Mouse (Mus musculus) v-Abl transformed pro-B cells (cell line): ENCODE data around the gene Stra8.

Experiments
- in situ Hi-C, 2 experiments: fragments of 400-800 bp; cut with MboI; formaldehyde crosslinking; loops; one replicate each; pipeline ENCODE4 v1.15.1; 2025; ENCODE audit not compliant: unreplicated experiment in 2 of 2

Gene Stra8

GRCm38 (mm10) chr6:34936743-34937142 lies 16.8 kb downstream of the Stra8 start:
- in situ Hi-C loops = loop anchor here (5.0 to 25.0 kb wide), 3 partner anchors 58 to 424 kb away; no protein-coding TSS in a partner anchor

DNA sequence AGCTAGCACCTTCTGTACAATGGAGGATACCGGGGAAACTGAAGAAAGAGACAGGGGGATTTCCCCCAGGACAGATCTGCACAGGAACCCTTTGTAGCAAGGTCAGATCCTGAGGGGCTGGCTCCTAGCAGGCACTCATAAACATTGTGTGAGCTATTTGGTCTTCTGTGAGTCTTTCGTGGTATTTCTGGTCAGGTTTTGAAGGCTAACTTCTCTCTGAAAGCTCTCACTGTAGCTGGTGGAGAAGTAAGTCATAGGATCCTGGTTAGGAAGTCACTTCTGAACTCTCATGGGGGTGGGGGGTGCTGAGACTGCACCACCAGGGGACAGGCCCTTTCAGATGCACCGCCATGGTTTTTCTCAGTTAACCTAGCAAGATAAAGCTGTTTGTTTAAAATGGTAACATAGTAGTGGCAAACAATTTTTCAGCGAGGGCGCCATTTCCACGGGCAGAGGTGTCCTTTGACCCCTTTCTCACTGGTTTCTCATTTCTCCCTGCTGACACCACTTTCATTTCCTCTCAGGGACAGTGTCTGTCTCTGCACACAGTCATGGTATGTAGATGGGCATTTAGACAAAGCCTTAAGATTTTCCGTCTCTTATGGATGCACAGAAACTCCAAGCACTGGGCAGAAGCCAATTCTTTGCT lies 18.4 kb downstream of the Stra8 start:
- in situ Hi-C loops = loop anchor here (5.0 to 25.0 kb wide), 3 partner anchors 56 to 426 kb away; no protein-coding TSS in a partner anchor

DNA sequence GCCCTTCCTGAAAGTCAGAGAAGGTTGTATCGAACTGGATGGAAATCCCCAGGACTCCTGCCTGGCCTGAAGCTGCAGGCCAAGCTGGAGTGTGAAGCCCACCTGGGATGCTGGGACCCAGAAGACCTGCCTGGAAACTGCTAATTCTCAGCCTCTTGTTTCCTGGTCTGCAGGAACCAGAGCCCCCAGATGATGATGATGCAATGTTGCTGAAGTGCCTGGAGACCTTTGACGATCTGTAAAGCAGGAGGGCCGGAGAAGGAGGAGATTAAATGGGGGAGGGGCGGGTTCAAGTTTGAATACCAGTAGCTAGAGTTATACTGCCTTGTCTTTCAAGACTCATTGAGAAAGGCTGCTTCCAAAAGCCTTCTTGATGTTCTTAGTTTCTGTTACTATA lies 19.0 kb downstream of the Stra8 start:
- in situ Hi-C loops = loop anchor here (5.0 to 25.0 kb wide), 3 partner anchors 56 to 427 kb away; no protein-coding TSS in a partner anchor

DNA sequence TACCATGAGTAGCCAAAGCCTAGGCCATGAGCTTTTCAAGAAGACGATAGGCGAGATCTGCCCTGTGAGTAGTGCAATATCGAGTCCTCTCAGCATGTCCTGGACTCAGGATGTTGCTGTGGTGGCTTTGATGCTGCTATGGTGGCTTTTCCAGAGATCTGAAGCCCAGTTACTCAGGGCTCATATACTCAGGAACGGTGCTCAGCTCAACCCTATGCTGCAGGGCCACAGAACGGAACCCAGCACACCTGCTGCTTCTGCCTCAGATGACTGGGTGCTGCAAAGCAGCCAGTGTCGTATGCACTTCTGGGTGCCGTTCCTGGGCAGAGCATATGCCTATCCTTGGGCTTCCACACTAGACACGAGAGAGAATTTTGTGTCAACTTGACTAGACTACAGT lies 19.5 kb downstream of the Stra8 start:
- in situ Hi-C loops = loop anchor here (5.0 to 25.0 kb wide), 3 partner anchors 55 to 427 kb away; no protein-coding TSS in a partner anchor

- in situ Hi-C loops = loop anchor here in 1 of 2 experiments (25.0 kb wide), 1 partner anchor 429 kb away; no protein-coding TSS in a partner anchor
These were observed 21.5 kb downstream of the Stra8 start for GRCm38 (mm10) chr6:34941496-34941895.

GRCm38 (mm10) chr6:34942446-34942845 lies 22.5 kb downstream of the Stra8 start:
- in situ Hi-C loops = loop anchor here in 1 of 2 experiments (25.0 kb wide), 1 partner anchor 430 kb away; no protein-coding TSS in a partner anchor

DNA sequence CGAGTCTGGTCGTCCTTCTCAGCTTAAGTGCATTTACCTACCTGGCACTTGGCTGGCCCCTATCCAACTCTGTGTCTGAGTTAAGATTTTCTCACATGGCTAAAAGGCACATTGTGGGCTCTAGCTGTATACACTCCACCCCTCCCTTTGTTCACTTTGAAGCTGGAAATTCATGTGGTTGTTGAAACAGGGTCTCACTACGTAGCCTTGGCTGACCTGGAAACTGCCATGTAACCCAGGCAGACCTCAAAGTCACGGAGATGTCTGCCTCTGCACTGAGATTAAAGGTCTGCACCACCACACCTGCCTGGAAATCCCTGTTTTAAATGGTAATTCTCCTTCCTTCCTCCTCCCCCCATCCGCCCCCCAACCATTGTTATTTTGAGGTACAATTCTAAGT lies 23.5 kb downstream of the Stra8 start:
- in situ Hi-C loops = loop anchor here in 1 of 2 experiments (25.0 kb wide), 1 partner anchor 431 kb away; no protein-coding TSS in a partner anchor

- in situ Hi-C loops = loop anchor here in 1 of 2 experiments (25.0 kb wide), 1 partner anchor 434 kb away; no protein-coding TSS in a partner anchor
These were observed 26.6 kb downstream of the Stra8 start for GRCm38 (mm10) chr6:34946486-34947079.

DNA sequence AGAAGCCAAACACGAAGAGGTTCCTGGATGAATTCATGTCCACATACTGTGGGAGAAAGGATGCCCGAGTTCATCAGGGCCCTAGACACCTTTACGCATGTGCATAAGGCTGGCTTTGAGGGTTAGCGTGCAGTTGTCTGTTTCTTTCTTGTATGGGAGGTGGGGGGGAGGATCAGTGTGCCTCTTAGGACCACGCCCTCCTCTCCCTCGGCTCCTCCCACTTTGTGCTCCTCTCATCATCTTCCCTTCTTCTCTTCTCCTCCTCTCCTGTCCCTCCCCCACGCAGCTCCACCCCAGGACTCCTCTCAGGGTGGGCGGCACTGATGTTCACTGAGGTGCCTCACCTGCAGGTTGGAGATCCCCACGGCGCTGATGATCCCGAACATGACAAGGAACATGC lies 28.5 kb downstream of the Stra8 start:
- in situ Hi-C loops = loop anchor here in 1 of 2 experiments (25.0 kb wide), 1 partner anchor 436 kb away; no protein-coding TSS in a partner anchor

DNA sequence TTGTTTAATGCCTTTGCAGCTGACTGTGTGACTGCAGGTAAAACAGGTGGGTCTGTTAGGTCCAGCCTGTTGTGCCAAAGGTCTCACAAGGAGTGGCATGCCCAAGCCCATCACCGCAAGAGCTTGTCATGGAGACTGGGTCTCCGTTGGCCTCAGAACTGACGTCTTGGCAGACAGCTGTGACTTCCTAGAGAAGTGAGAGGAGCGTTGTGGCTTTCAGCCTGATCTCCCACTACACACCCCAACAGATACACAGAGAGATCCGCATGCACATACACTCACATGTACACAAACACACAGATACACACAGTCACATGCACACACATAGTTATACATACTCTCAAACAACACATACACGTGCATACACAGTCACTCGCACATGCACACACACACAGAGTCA lies 31.6 kb downstream of the Stra8 start:
- in situ Hi-C loops = loop anchor here in 1 of 2 experiments (5.0 kb wide), 1 partner anchor 291 kb away; no protein-coding TSS in a partner anchor

DNA sequence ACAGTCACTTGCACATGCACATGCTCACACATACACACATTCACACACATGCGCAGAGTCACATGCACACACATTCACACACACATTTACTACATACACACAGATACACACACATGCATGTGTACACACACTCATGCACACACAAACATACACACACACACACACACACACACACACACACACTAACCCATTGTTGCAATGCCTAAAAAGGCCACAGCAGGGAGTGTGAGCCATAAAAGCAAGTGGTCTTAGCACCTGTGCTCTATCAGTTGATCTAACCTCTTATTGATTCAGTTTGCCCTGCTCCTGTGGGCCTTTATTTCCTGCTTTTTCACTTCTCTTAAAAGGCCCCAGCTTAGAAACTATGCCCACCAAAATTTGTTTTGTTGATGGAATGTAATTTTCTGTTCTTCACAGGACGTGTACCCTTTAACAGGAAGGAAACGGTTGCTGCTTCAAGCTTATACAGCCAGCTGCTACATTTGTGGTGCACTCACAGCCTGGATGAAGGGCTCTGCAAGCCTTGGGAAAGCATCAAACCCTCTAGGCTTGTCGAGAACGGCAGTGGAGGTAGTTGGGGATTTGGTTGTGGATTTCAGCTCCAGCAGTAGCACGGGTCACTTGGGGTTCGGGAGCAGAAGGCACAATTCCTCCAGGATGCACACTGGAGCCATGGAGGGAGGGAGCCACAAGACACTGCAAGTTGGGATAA lies 32.1 kb downstream of the Stra8 start:
- in situ Hi-C loops = loop anchor here in 1 of 2 experiments (5.0 kb wide), 1 partner anchor 290 kb away; no protein-coding TSS in a partner anchor

DNA sequence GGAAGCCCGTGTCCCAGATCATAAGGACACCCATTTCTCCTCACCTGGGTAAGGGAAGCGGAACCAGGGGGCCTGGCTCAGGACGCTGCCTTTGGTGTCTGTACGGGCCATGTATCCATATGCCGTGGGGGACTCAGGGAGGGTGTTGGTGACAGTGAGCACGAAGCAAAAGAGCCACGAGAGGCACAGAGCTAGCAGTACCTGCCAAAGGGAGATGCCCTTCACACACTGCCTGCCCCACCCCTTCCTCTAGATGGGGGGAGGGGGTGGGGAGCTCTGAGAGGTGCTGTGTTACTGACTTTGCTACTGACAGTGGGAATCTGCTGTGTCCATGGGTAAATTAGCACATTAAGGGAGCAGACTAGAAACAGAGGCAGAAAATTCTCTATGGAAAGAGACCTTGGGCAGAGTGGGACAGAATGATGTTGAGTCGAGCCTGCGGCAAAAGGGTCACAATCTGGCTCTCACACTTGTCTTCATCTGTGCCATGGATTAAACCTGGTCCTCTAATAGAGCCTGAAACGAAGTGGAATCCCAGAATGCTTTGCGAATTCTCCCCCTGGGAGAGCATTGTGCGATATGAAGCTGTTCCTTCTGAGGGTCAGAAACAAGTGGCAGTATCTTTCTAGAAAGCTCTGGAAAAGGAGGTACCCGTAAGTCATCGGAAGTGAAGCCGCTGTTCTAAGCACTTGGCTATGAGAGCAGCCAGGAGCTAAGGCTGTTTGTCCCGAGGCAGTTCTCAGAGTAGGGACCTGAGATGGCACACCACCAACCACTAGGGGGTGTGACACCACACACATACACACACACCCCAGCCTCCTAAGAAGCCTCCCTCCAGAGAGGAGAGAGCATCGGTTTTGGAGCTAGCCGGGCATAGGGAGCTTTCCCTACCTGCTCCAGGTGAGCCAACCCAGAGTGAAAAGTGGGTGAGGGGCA lies 35.2 kb downstream of the Stra8 start:
- in situ Hi-C loops = loop anchor here (5.0 kb wide), 2 partner anchors 37 to 287 kb away; no protein-coding TSS in a partner anchor

DNA sequence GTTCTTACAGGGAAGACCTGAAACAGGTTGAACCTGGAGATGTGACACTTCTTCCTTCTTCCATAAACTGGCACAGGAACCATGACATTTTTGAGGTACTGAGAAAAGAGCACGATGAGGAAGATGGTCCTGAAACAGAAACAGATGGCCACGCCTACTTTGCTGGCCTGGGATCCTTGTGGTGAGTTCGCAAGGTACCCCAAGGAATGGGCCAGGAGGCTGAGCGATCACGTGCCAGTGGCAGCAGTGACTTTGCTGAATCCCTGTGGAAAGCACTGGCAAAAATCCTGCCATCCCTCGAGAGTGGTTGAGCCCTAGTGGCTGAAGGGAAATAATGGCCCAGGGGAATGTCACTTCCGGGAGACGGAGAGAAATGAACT lies 35.9 kb downstream of the Stra8 start:
- in situ Hi-C loops = loop anchor here in 1 of 2 experiments (5.0 kb wide), 1 partner anchor 36 kb away; no protein-coding TSS in a partner anchor

DNA sequence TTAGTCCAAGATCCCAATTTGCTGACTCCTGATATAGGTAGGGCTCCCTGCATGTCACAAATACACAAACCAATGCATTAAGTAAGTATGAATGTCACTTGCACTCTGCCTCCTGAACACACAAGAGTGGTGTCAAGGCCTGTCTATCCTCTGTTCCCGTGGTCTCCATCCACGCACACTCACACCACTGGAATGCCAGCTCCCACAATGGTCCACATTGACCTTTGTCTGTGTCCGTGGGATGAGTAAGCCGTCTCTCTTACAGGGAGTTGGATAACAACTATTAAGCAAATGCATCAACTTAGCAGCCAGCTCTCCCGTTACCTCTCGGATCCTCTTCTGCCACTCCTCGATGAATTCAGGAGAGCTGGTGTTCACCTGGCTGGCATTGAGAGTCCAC lies 39.2 kb downstream of the Stra8 start:
- in situ Hi-C loops = loop anchor here in 1 of 2 experiments (5.0 kb wide), 1 partner anchor 33 kb away; no protein-coding TSS in a partner anchor

DNA sequence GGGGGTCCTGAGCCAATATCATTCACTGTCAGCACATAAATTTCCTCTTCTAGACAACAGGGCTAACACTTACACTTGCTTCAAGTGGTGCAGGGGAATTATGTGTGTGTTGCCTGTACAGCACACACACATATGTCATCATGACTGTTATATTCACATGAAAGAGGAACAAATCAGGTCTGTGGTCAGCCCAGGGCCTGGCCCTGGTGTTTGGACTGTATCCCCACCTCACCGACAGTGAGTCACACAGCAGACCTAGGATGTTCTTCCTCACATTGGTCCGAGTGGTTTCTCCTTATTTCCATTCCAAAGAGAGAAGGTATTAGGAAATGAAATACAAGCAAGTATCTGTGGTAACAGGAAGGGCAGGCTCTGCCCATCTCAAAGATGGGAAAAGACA lies 44.6 kb downstream of the Stra8 start:
- in situ Hi-C loops = no loop called here

GRCm38 (mm10) chr6:34965819-34966539 lies 46.0 kb downstream of the Stra8 start:
- in situ Hi-C loops = no loop called here

GRCm38 (mm10) chr6:34971181-34971580 lies 51.2 kb downstream of the Stra8 start:
- in situ Hi-C loops = no loop called here

DNA sequence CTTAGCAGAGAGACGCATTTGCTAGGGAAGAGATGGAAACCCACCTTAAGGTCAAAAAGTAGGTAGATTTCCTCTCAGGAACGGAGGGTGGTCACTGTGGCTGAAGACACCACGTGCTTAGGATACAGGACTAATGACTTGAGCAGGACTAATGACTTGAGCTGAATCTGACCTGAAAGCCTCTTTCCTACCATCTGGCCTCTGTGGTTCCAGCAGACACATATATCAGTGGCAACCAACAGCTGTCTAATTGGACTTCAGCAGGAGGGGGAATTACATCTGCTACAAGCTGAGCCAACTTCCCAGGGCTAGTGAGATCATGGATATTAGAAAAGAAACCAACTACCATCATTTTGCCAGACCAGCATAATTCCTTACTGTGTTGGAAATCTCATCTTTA lies 59.3 kb downstream of the Stra8 start:
- in situ Hi-C loops = no loop called here

GRCm38 (mm10) chr6:34980661-34981060 lies 60.7 kb downstream of the Stra8 start:
- in situ Hi-C loops = no loop called here
